Mouse (Mus musculus) gastrocnemius, postnatal 36 days (tissue): ENCODE measurements at regions not wholly inside any gene's neighbourhood (a gene's known extent, or its start where the extent isn't known, plus 50 kb on each side); places are given as distances from the start of the nearest gene placed in this dataset.

ENCODE experiments used
- DNase-seq, 2 experiments: peaks; one replicate each; pipeline ENCODE4 v3.0.0; 2022
- intact Hi-C: fragments of 180-260 bp; cut with DNase I; formaldehyde crosslinking; loops from one replicate; pipeline ENCODE4 v1.15.1; 2025

GRCm38 (mm10) chr9:92661938-92662337, 119.9 kb downstream of the Plod2 start:
- intact Hi-C loops, result no loop called here
- DNase-seq, result no peak

GRCm38 (mm10) chr9:92667361-92667881, 125.4 kb downstream of the Plod2 start:
- no peak for DNase-seq
- intact Hi-C loops, result no loop called here

- intact Hi-C loops, result no loop called here
- no peak for DNase-seq
Observed at GRCm38 (mm10) chr9:92671966-92672365, 129.9 kb downstream of the Plod2 start.

- intact Hi-C loops, result no loop called here
- no peak for DNase-seq
Observed at GRCm38 (mm10) chr9:92694361-92695016, 152.5 kb downstream of the Plod2 start.

- intact Hi-C loops, result no loop called here
- no peak for DNase-seq
Observed at GRCm38 (mm10) chr9:92697971-92698370, 155.9 kb downstream of the Plod2 start.

- intact Hi-C loops, result no loop called here
- DNase-seq, result no peak
Observed at GRCm38 (mm10) chr9:92704752-92705151, 162.7 kb downstream of the Plod2 start.

- DNase-seq, result no peak
- intact Hi-C loops, result no loop called here
Observed at GRCm38 (mm10) chr9:92707011-92707410, 165.0 kb downstream of the Plod2 start.

- no peak for DNase-seq
- intact Hi-C loops, result no loop called here
Observed at GRCm38 (mm10) chr9:92717176-92717575, 175.2 kb downstream of the Plod2 start.

- peak in 1 of 2 experiments; percentile 14 for DNase-seq
- intact Hi-C loops, result no loop called here
Observed at GRCm38 (mm10) chr9:92718337-92718736, 176.3 kb downstream of the Plod2 start.

GRCm38 (mm10) chr9:92719251-92719650, 177.2 kb downstream of the Plod2 start:
- intact Hi-C loops, result no loop called here
- peak in 1 of 2 experiments; percentile 20 for DNase-seq

- intact Hi-C loops, result no loop called here
- DNase-seq, result no peak
Observed at GRCm38 (mm10) chr9:92728864-92729263, 186.8 kb downstream of the Plod2 start.

- intact Hi-C loops, result no loop called here
Observed at GRCm38 (mm10) chr9:92731396-92731795, 189.4 kb downstream of the Plod2 start.

GRCm38 (mm10) chr9:92767532-92767931, 225.5 kb downstream of the Plod2 start:
- no peak for DNase-seq
- intact Hi-C loops, result no loop called here

More at GRCm38 (mm10) chr9:92731396-92731795, 189.4 kb downstream of the Plod2 start:
- no peak for DNase-seq

- intact Hi-C loops, result no loop called here
- DNase-seq, result no peak
Observed at GRCm38 (mm10) chr9:92768432-92768831, 226.4 kb downstream of the Plod2 start.

- no peak for DNase-seq
Observed at GRCm38 (mm10) chr9:92769528-92769927, 227.5 kb downstream of the Plod2 start.

GRCm38 (mm10) chr9:92771002-92771401, 229.0 kb downstream of the Plod2 start:
- DNase-seq, result no peak
- intact Hi-C loops, result no loop called here

More at GRCm38 (mm10) chr9:92769528-92769927, 227.5 kb downstream of the Plod2 start:
- intact Hi-C loops, result no loop called here

GRCm38 (mm10) chr9:92771716-92772115, 229.7 kb downstream of the Plod2 start:
- no peak for DNase-seq
- intact Hi-C loops, result no loop called here

- intact Hi-C loops, result no loop called here
- no peak for DNase-seq
Observed at GRCm38 (mm10) chr9:92782922-92783454, 241.0 kb downstream of the Plod2 start.

- no peak for DNase-seq
- intact Hi-C loops, result no loop called here
Observed at GRCm38 (mm10) chr9:92799695-92800094, 257.7 kb downstream of the Plod2 start.

- intact Hi-C loops, result no loop called here
- no peak for DNase-seq
Observed at GRCm38 (mm10) chr9:92809469-92809868, 267.4 kb downstream of the Plod2 start.

GRCm38 (mm10) chr9:92820721-92821120, 278.7 kb downstream of the Plod2 start:
- intact Hi-C loops, result no loop called here
- no peak for DNase-seq

- DNase-seq, result no peak
- intact Hi-C loops, result no loop called here
Observed at GRCm38 (mm10) chr9:92826708-92827353, 284.8 kb downstream of the Plod2 start.
